In genomic region chr19:46875790-46876189, GRCm38 (mm10) we compare ENCODE assay signal across 7 mouse cellular contexts.
DNase-seq lines count a peak whose midpoint lies in the region; ATAC-seq lines count a peak whose summit lies in the region.

No protein-coding gene starts in this region.

- 36% methylated on average over 12 of the region's 12 CpGs for WGBS in intestine, embryonic 15.5 days
- 38% methylated on average over 12 of the region's 12 CpGs for WGBS in midbrain, embryonic 13.5 days

- no peak overlapping the region for H3K9ac ChIP-seq in intestine, embryonic 15.5 days
- no peak overlapping the region for H3K9ac ChIP-seq in midbrain, embryonic 13.5 days (replicated peaks)

- no peaks in the 10 kb centered on the region for H3K36me3 ChIP-seq in intestine, embryonic 15.5 days
- H3K36me3 ChIP-seq in midbrain, embryonic 13.5 days: peaks cover 15% of the 10 kb centered on the region; the same call in 1 of the 2 replicates

- H3K4me2 ChIP-seq in intestine, embryonic 15.5 days (replicated peaks): no peak overlapping the region
- H3K4me2 ChIP-seq in midbrain, embryonic 13.5 days (replicated peaks): no peak overlapping the region

- intact Hi-C loops in left cerebral cortex, postnatal 36 days (cut with DNase I): loop anchor here (1.0 to 10.0 kb wide), 3 partner anchors 116 to 281 kb away; partner anchors contain the start of gene Wbp1l

- peak; percentile 85 to 94 for DNase-seq in cerebellum, postnatal 25 days
- DNase-seq in gastrocnemius, postnatal 10 days: peak; percentile 89
- peak; percentile 75 to 83 for DNase-seq in left cerebral cortex, postnatal 36 days (ENCODE audit: low spot score in 2 of 2)
- peak; percentile 70 for DNase-seq in spleen, adult 12 weeks (ENCODE audit: low spot score)

- H3K9me3 ChIP-seq in intestine, embryonic 15.5 days: no peaks in the 10 kb centered on the region
- H3K9me3 ChIP-seq in midbrain, embryonic 13.5 days: no peaks in the 10 kb centered on the region

- H3K27ac ChIP-seq in intestine, embryonic 15.5 days: no peak overlapping the region
- H3K27ac ChIP-seq in midbrain, embryonic 13.5 days: no peak overlapping the region

- no peaks in the 10 kb centered on the region for H3K27me3 ChIP-seq in intestine, embryonic 15.5 days (replicated peaks)
- no peaks in the 10 kb centered on the region for H3K27me3 ChIP-seq in midbrain, embryonic 13.5 days

- no peak overlapping the region for H3K4me3 ChIP-seq in intestine, embryonic 15.5 days (replicated peaks)
- no peak overlapping the region for H3K4me3 ChIP-seq in midbrain, embryonic 13.5 days (replicated peaks)

- ATAC-seq in activated CD4-positive, CD25-positive, alpha-beta regulatory T cell, adult 4 months: peak; percentile 63
- ATAC-seq in intestine, embryonic 15.5 days: peak; percentile 66
- peak; percentile 60 for ATAC-seq in midbrain, embryonic 13.5 days

- no peaks in the 10 kb centered on the region for H3K4me1 ChIP-seq in intestine, embryonic 15.5 days (replicated peaks)
- no peaks in the 10 kb centered on the region for H3K4me1 ChIP-seq in midbrain, embryonic 13.5 days (replicated peaks)
